Mouse (Mus musculus) intestine, postnatal 0 days (tissue): ENCODE results near the gene Plekhg1. TPM values are rescaled to one million over a fixed set of nuclear protein-coding genes. Genes with fewer than 3 reads are reported as not detected.
A peak's percentile ranks its signal among the peaks of the same experiment; 100 is the strongest.

Experiments
- ATAC-seq: fragments of 200-750 bp; cut with Nextera tagmentation; 2 replicates; pipeline ENCODE4 v1.8.0; 2017; ENCODE audit warnings: mild to moderate bottlenecking, moderate TSS enrichment, moderate library complexity
- H3K27ac ChIP-seq: fragments of 300-500 bp; sonication (generic); 2 replicates; pipeline ENCODE4 v1.5.1; 2014; ENCODE audit warnings: mild to moderate bottlenecking, low read depth, low read length, moderate library complexity
- H3K27me3 ChIP-seq: fragments of 300-500 bp; sonication (generic); replicated peaks from 2 replicates; pipeline ENCODE4 v1.6.1; 2014; ENCODE audit warnings: low read length, mixed read lengths; ENCODE audit not compliant: control insufficient read depth, insufficient read depth
- H3K36me3 ChIP-seq: fragments of 300-500 bp; sonication (generic); 2 replicates; pipeline ENCODE4 v1.6.1; 2014; ENCODE audit warnings: mild to moderate bottlenecking, moderate library complexity; ENCODE audit not compliant: control insufficient read depth, insufficient read depth
- H3K4me1 ChIP-seq: fragments of 300-500 bp; sonication (generic); replicated peaks from 2 replicates; pipeline ENCODE4 v1.6.1; 2014; ENCODE audit warnings: antibody characterized with exemption, low read length, mixed read lengths; ENCODE audit not compliant: control insufficient read depth, insufficient read depth
- H3K4me2 ChIP-seq: fragments of 300-500 bp; sonication (generic); replicated peaks from 2 replicates; pipeline ENCODE4 v1.6.1; 2014; ENCODE audit warnings: low read depth, mild to moderate bottlenecking, moderate library complexity
- H3K4me3 ChIP-seq: fragments of 300-500 bp; sonication (generic); 2 replicates; pipeline ENCODE4 v1.5.1; 2014; ENCODE audit warnings: low read depth, low read length
- H3K9ac ChIP-seq: fragments of 300-500 bp; sonication (generic); 2 replicates; pipeline ENCODE4 v1.6.1; 2014; ENCODE audit warnings: mild to moderate bottlenecking, low read depth, low read length
- H3K9me3 ChIP-seq: fragments of 300-500 bp; sonication (generic); 2 replicates; pipeline ENCODE4 v1.6.1; 2016; ENCODE audit warnings: mixed run types; ENCODE audit not compliant: control insufficient read depth
- CTCF ChIP-seq: sonication (generic); IDR thresholded peaks from 2 replicates; pipeline ENCODE4 v1.5.1; 2016; ENCODE audit warnings: low read depth, mild to moderate bottlenecking, control low read depth, antibody characterized with exemption, moderate library complexity
- WGBS: fragments of 180-500 bp; shearing (Covaris S2); extraction: QIAGEN DNeasy Blood & Tissue Kit; methylation state at CpG from one replicate; pipeline ENCODE4 v1.1.7; 2014; 5-methylcytosine and 5-hydroxymethylcytosine counted together
- polyA plus RNA-seq: library from polyadenylated mRNA; unstranded; fragments of >200 nt; fragmentation: Nextera tagmentation; extraction: Ambion mirVana; gene quantifications from 2 replicates; pipeline ENCODE4 v1.2.1, GENCODE M21; 2015

Plekhg1 gene
- polyA plus RNA-seq, 1 experiment from 2014 or later = 2.1 TPM

DNA sequence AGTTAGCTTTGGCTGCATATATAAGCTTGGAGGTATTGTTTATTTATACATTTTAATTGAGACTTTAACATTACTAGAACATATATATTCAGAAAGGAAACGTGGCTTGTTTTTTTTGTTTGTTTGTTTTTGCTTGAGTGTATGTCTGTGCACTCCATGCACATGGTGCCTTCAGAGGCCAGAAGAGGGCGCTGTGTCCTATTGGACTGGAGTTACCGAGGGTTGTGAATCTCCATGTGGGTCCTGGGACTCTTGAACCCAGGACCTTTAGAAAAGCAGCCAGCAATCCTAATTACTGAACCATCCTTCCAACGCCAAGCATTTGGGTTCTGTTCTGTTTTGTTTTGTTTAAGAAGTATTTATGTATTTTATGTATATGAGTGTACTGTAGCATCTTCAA, 255.1 kb downstream of the Plekhg1 start:
- ATAC-seq = no peak
- no peaks in the 10 kb centered on the region for H3K9me3 ChIP-seq

GRCm38 (mm10) chr10:3996170-3996876, 256.2 kb downstream of the Plekhg1 start:
- ATAC-seq = peak; percentile 61; the same call in 1 of the 2 replicates
- Histone ChIP-seq H3K36me3 (peaks cover 21% of the 10 kb centered on the region), H3K9me3 (no peaks in the 10 kb centered on the region), H3K27me3 (no peaks in the 10 kb centered on the region), H3K27ac (no peak overlapping the region), H3K4me2 (no peak overlapping the region), H3K9ac (no peak overlapping the region), H3K4me3 (no peak overlapping the region), H3K4me1 (no peaks in the 10 kb centered on the region)
- WGBS = 46% methylated on average over 15 of the region's 15 CpGs
- peak; percentile 90 for TF ChIP-seq CTCF

More for the DNA sequence above, 255.1 kb downstream of the Plekhg1 start:
- Histone ChIP-seq H3K36me3 (peaks cover 26% of the 10 kb centered on the region), H3K27ac (no peak overlapping the region), H3K4me3 (no peak overlapping the region), H3K4me1 (no peaks in the 10 kb centered on the region), H3K27me3 (no peaks in the 10 kb centered on the region), H3K9ac (no peak overlapping the region), H3K4me2 (no peak overlapping the region)
- 80% methylated on average over 4 of the region's 4 CpGs for WGBS
- peak; percentile 45 for TF ChIP-seq CTCF

GRCm38 (mm10) chr10:3997851-3998426, 257.8 kb downstream of the Plekhg1 start:
- Histone ChIP-seq H3K9ac (no peak overlapping the region), H3K36me3 (peaks cover 18% of the 10 kb centered on the region), H3K4me2 (no peak overlapping the region), H3K27ac (no peak overlapping the region), H3K9me3 (no peaks in the 10 kb centered on the region), H3K4me1 (no peaks in the 10 kb centered on the region), H3K4me3 (no peak overlapping the region), H3K27me3 (no peaks in the 10 kb centered on the region)
- no peak for TF ChIP-seq CTCF
- 75% methylated on average over 7 of the region's 7 CpGs for WGBS
- ATAC-seq = no peak

DNA sequence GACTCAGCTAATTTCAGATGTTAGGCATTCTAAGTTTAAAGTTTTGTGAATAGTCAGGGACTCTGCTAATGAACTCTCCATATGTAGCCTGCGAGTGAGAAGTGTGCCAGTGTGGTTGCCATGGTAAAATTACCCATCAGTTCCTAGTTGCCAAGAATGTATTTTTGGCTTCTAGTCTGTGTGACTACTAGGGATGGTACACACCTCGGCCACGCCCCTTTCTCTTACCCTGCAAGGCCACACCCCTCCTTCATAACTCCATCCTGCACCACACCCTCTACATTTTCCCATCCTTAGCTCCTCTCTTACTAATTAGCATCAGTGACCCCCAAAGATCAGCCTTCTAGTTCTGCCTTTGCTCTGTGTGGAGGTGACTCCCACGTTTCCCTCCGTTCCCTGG, 262.5 kb downstream of the Plekhg1 start:
- Histone ChIP-seq H3K4me2 (no peak overlapping the region), H3K4me1 (no peaks in the 10 kb centered on the region; the same call in 1 of the 2 replicates), H3K36me3 (peaks cover 18% of the 10 kb centered on the region), H3K27ac (no peak overlapping the region), H3K9me3 (no peaks in the 10 kb centered on the region), H3K9ac (no peak overlapping the region), H3K27me3 (no peaks in the 10 kb centered on the region), H3K4me3 (no peak overlapping the region)
- TF ChIP-seq CTCF = no peak
- WGBS = 90% methylated on average over 5 of the region's 5 CpGs
- no peak for ATAC-seq

- H3K27me3 ChIP-seq = no peaks in the 10 kb centered on the region
- no peak for ATAC-seq
These were observed 265.0 kb downstream of the Plekhg1 start for GRCm38 (mm10) chr10:4005191-4005590.

GRCm38 (mm10) chr10:4006296-4007015, 266.3 kb downstream of the Plekhg1 start:
- TF ChIP-seq CTCF = no peak
- no peaks in the 10 kb centered on the region; the same call in 1 of the 2 replicates for H3K4me1 ChIP-seq
- H3K9ac ChIP-seq = no peak overlapping the region
- H3K4me2 ChIP-seq = no peak overlapping the region
- H3K27ac ChIP-seq = no peak overlapping the region
- WGBS = 42% methylated on average over 7 of the region's 7 CpGs
- H3K27me3 ChIP-seq = no peaks in the 10 kb centered on the region
- no peaks in the 10 kb centered on the region for H3K9me3 ChIP-seq
- peaks cover 9% of the 10 kb centered on the region; the same call in 1 of the 2 replicates for H3K36me3 ChIP-seq
- no peak for ATAC-seq
- H3K4me3 ChIP-seq = no peak overlapping the region

More at GRCm38 (mm10) chr10:4005191-4005590, 265.0 kb downstream of the Plekhg1 start:
- H3K9me3 ChIP-seq = no peaks in the 10 kb centered on the region
- no peak overlapping the region for H3K4me3 ChIP-seq
- H3K36me3 ChIP-seq = peaks cover 9% of the 10 kb centered on the region
- H3K9ac ChIP-seq = no peak overlapping the region
- H3K27ac ChIP-seq = no peak overlapping the region
- H3K4me2 ChIP-seq = no peak overlapping the region
- peak; percentile 30; the same call in 1 of the 2 replicates for TF ChIP-seq CTCF
- WGBS = 65% methylated on average over 7 of the region's 7 CpGs
- H3K4me1 ChIP-seq = no peaks in the 10 kb centered on the region; the same call in 1 of the 2 replicates

Other genes starting within 250 kb of the Plekhg1 start
- gene Iyd, start 200.1 kb upstream of the Plekhg1 start, polyA plus RNA-seq = 4.1 and 5.1 TPM in 2 replicates
- 5.3 and 5.6 TPM in 2 replicates for gene Mthfd1l, start 232.8 kb downstream of the Plekhg1 start, polyA plus RNA-seq